Mouse (Mus musculus): Measurements from ENCODE around the gene Mad1l1. TPM values are rescaled to one million over a fixed set of nuclear protein-coding genes. Genes with fewer than 3 reads are reported as not detected.

The Mad1l1 gene
- polyA plus RNA-seq, 1 experiment from 2014 or later, result 20.6 TPM

GRCm38 (mm10) chr5:140062828-140063227 lies 258.5 kb downstream of the Mad1l1 start:
- Histone ChIP-seq H3K4me3 (no peak overlapping the region), H3K36me3 (no peaks in the 10 kb centered on the region), H3K9me3 (replicated peaks) (no peaks in the 10 kb centered on the region), H3K9ac (no peak overlapping the region), H3K27me3 (no peaks in the 10 kb centered on the region), H3K4me1 (replicated peaks) (peaks cover 4% of the 10 kb centered on the region), H3K4me2 (no peak overlapping the region), H3K27ac (no peak overlapping the region)
- no peak for ATAC-seq (replicated peaks; ENCODE audit: insufficient number of reproducible peaks, insufficient read depth, low FRiP score, low read depth)
- WGBS, result 86% methylated on average over 3 of the region's 3 CpGs

- H3K4me1 ChIP-seq (replicated peaks), result peaks cover 4% of the 10 kb centered on the region
- no peaks in the 10 kb centered on the region for H3K36me3 ChIP-seq
- ATAC-seq (replicated peaks; ENCODE audit: insufficient number of reproducible peaks, insufficient read depth, low FRiP score, low read depth), result no peak
- H3K9ac ChIP-seq, result no peak overlapping the region
- WGBS, result 72% methylated on average over 3 of the region's 3 CpGs
- no peak overlapping the region for H3K4me2 ChIP-seq
- no peak overlapping the region for H3K4me3 ChIP-seq
- no peak overlapping the region for H3K27ac ChIP-seq
- no peaks in the 10 kb centered on the region for H3K9me3 ChIP-seq (replicated peaks)
- no peaks in the 10 kb centered on the region for H3K27me3 ChIP-seq
Observed at GRCm38 (mm10) chr5:140062316-140062715, 259.0 kb downstream of the Mad1l1 start.

- Histone ChIP-seq H3K4me1 (replicated peaks) (peaks cover 4% of the 10 kb centered on the region), H3K27me3 (no peaks in the 10 kb centered on the region), H3K4me3 (no peak overlapping the region), H3K9ac (no peak overlapping the region), H3K27ac (no peak overlapping the region), H3K36me3 (no peaks in the 10 kb centered on the region), H3K9me3 (replicated peaks) (no peaks in the 10 kb centered on the region), H3K4me2 (no peak overlapping the region)
- 46% methylated on average over 6 of the region's 6 CpGs for whole genome bisulfite sequencing
- ATAC-seq (replicated peaks; ENCODE audit: insufficient number of reproducible peaks, insufficient read depth, low FRiP score, low read depth), result no peak
Observed at GRCm38 (mm10) chr5:140061296-140061879, 260.0 kb downstream of the Mad1l1 start.

- no peaks in the 10 kb centered on the region for H3K9me3 ChIP-seq (replicated peaks)
- H3K27me3 ChIP-seq, result peaks cover 3% of the 10 kb centered on the region; the same call in 1 of the 2 replicates
- no peak overlapping the region for H3K4me2 ChIP-seq
- 78% methylated on average over 3 of the region's 3 CpGs for WGBS
- H3K4me1 ChIP-seq (replicated peaks), result peaks cover 10% of the 10 kb centered on the region
- H3K36me3 ChIP-seq, result no peaks in the 10 kb centered on the region
- ATAC-seq (replicated peaks; ENCODE audit: insufficient number of reproducible peaks, insufficient read depth, low FRiP score, low read depth), result no peak
- H3K27ac ChIP-seq, result no peak overlapping the region
- H3K9ac ChIP-seq, result no peak overlapping the region
- H3K4me3 ChIP-seq, result no peak overlapping the region
Observed at GRCm38 (mm10) chr5:140056291-140056690, 265.1 kb downstream of the Mad1l1 start.

GRCm38 (mm10) chr5:140055431-140055830 lies 265.9 kb downstream of the Mad1l1 start:
- 71% methylated on average over 3 of the region's 3 CpGs for WGBS
- H3K27me3 ChIP-seq, result peaks cover 8% of the 10 kb centered on the region
- no peak for ATAC-seq (replicated peaks; ENCODE audit: insufficient number of reproducible peaks, insufficient read depth, low FRiP score, low read depth)

GRCm38 (mm10) chr5:140053626-140054025 lies 267.7 kb downstream of the Mad1l1 start:
- H3K9me3 ChIP-seq (replicated peaks), result no peaks in the 10 kb centered on the region
- peaks cover 13% of the 10 kb centered on the region for H3K27me3 ChIP-seq
- H3K9ac ChIP-seq, result no peak overlapping the region
- ATAC-seq (replicated peaks; ENCODE audit: insufficient number of reproducible peaks, insufficient read depth, low FRiP score, low read depth), result no peak
- no peaks in the 10 kb centered on the region for H3K36me3 ChIP-seq
- peaks cover 9% of the 10 kb centered on the region for H3K4me1 ChIP-seq (replicated peaks)
- H3K27ac ChIP-seq, result no peak overlapping the region
- no peak overlapping the region for H3K4me2 ChIP-seq
- WGBS, result 35% methylated on average over 3 of the region's 3 CpGs
- H3K4me3 ChIP-seq, result no peak overlapping the region

More at GRCm38 (mm10) chr5:140055431-140055830, 265.9 kb downstream of the Mad1l1 start:
- Histone ChIP-seq H3K4me1 (replicated peaks) (peaks cover 9% of the 10 kb centered on the region), H3K36me3 (no peaks in the 10 kb centered on the region), H3K9ac (no peak overlapping the region), H3K9me3 (replicated peaks) (no peaks in the 10 kb centered on the region), H3K27ac (no peak overlapping the region), H3K4me3 (no peak overlapping the region), H3K4me2 (no peak overlapping the region)

- H3K4me3 ChIP-seq, result no peak overlapping the region
- H3K4me2 ChIP-seq, result no peak overlapping the region
- 92% methylated on average over 3 of the region's 3 CpGs for WGBS
- no peaks in the 10 kb centered on the region for H3K9me3 ChIP-seq (replicated peaks)
- ATAC-seq (replicated peaks; ENCODE audit: insufficient number of reproducible peaks, insufficient read depth, low FRiP score, low read depth), result no peak
- peaks cover 19% of the 10 kb centered on the region for H3K27me3 ChIP-seq
- peaks cover 9% of the 10 kb centered on the region for H3K4me1 ChIP-seq (replicated peaks)
- H3K36me3 ChIP-seq, result no peaks in the 10 kb centered on the region
- H3K9ac ChIP-seq, result no peak overlapping the region
- H3K27ac ChIP-seq, result no peak overlapping the region
Observed at GRCm38 (mm10) chr5:140052405-140052804, 268.9 kb downstream of the Mad1l1 start.

- H3K27me3 ChIP-seq, result peaks cover 27% of the 10 kb centered on the region
- no peak for ATAC-seq (replicated peaks; ENCODE audit: insufficient number of reproducible peaks, insufficient read depth, low FRiP score, low read depth)
Observed at GRCm38 (mm10) chr5:140045453-140045852, 275.9 kb downstream of the Mad1l1 start.

GRCm38 (mm10) chr5:140043002-140043401 lies 278.4 kb downstream of the Mad1l1 start:
- H3K27me3 ChIP-seq, result peaks cover 19% of the 10 kb centered on the region
- no peak overlapping the region for H3K9ac ChIP-seq
- H3K4me2 ChIP-seq, result no peak overlapping the region
- no peak overlapping the region for H3K27ac ChIP-seq
- H3K4me1 ChIP-seq (replicated peaks), result peaks cover 12% of the 10 kb centered on the region
- H3K4me3 ChIP-seq, result no peak overlapping the region
- ATAC-seq (replicated peaks; ENCODE audit: insufficient number of reproducible peaks, insufficient read depth, low FRiP score, low read depth), result no peak
- no peaks in the 10 kb centered on the region for H3K9me3 ChIP-seq (replicated peaks)
- WGBS, result 77% methylated on average over 1 of the region's 1 CpGs
- H3K36me3 ChIP-seq, result no peaks in the 10 kb centered on the region

More at GRCm38 (mm10) chr5:140045453-140045852, 275.9 kb downstream of the Mad1l1 start:
- Histone ChIP-seq H3K27ac (no peak overlapping the region), H3K36me3 (no peaks in the 10 kb centered on the region), H3K4me1 (replicated peaks) (peaks cover 12% of the 10 kb centered on the region), H3K9me3 (replicated peaks) (no peaks in the 10 kb centered on the region), H3K4me2 (no peak overlapping the region), H3K9ac (no peak overlapping the region), H3K4me3 (no peak overlapping the region)
- 86% methylated on average over 2 of the region's 2 CpGs for whole genome bisulfite sequencing

GRCm38 (mm10) chr5:140042002-140042611 lies 279.2 kb downstream of the Mad1l1 start:
- no peaks in the 10 kb centered on the region for H3K9me3 ChIP-seq (replicated peaks)

GRCm38 (mm10) chr5:140041055-140041454 lies 280.3 kb downstream of the Mad1l1 start:
- H3K4me1 ChIP-seq (replicated peaks), result peaks cover 5% of the 10 kb centered on the region
- H3K9me3 ChIP-seq (replicated peaks), result no peaks in the 10 kb centered on the region
- H3K9ac ChIP-seq, result no peak overlapping the region
- H3K36me3 ChIP-seq, result no peaks in the 10 kb centered on the region
- no peak for ATAC-seq (replicated peaks; ENCODE audit: insufficient number of reproducible peaks, insufficient read depth, low FRiP score, low read depth)
- H3K27ac ChIP-seq, result no peak overlapping the region
- H3K4me3 ChIP-seq, result no peak overlapping the region
- peaks cover 16% of the 10 kb centered on the region for H3K27me3 ChIP-seq
- H3K4me2 ChIP-seq, result no peak overlapping the region
- WGBS, result 89% methylated on average over 3 of the region's 3 CpGs

More at GRCm38 (mm10) chr5:140042002-140042611, 279.2 kb downstream of the Mad1l1 start:
- H3K36me3 ChIP-seq, result no peaks in the 10 kb centered on the region
- no peak overlapping the region for H3K4me3 ChIP-seq
- no peak overlapping the region for H3K9ac ChIP-seq
- no peak overlapping the region for H3K27ac ChIP-seq
- WGBS, result 81% methylated on average over 3 of the region's 3 CpGs
- H3K4me2 ChIP-seq, result no peak overlapping the region
- peaks cover 12% of the 10 kb centered on the region for H3K4me1 ChIP-seq (replicated peaks)
- no peak for ATAC-seq (replicated peaks; ENCODE audit: insufficient number of reproducible peaks, insufficient read depth, low FRiP score, low read depth)
- peaks cover 16% of the 10 kb centered on the region for H3K27me3 ChIP-seq
